Mouse (Mus musculus) adipose tissue, adult 10 weeks (tissue): ENCODE data around the gene Gm21958. TPM values are rescaled to one million over a fixed set of nuclear protein-coding genes. Genes with fewer than 3 reads are reported as not detected.

ENCODE experiments used
- polyA plus RNA-seq: library from polyadenylated mRNA; stranded (reverse); fragments of 350-450 nt; fragmentation: Illumina TruSeq; extraction: RNeasy Lipid Tissue Mini Kit (QIAGEN cat#74804); gene quantifications from one replicate; pipeline ENCODE4 v1.2.3, GENCODE M21; 2014; ENCODE audit warnings: low read depth, low replicate concordance

The Gm21958 gene
- not detected for polyA plus RNA-seq

GRCm38 (mm10) chr3:54714253-54714652 lies at the start of gene Gm21958:
TSS of gene Gm21958 (minus strand) at chr3:54714353.

GRCm38 (mm10) chr3:54755145-54756041 lies 41.2 kb upstream of the Gm21958 start, which contains the start of gene Smad9:
TSS of gene Smad9 (plus strand) at chr3:54755582.

GRCm38 (mm10) chr3:54735247-54736046 lies 21.3 kb upstream of the Gm21958 start, which contains the start of the genes Exosc8 and Alg5:
TSS of gene Exosc8 (minus strand) at chr3:54735393.
TSS of gene Alg5 (plus strand) at chr3:54735539.

GRCm38 (mm10) chr3:54692202-54693055 lies 21.7 kb downstream of the Gm21958 start, which contains the start of gene Supt20:
TSS of gene Supt20 (plus strand) at chr3:54692807.

Other genes starting within 250 kb of the Gm21958 start
- gene Supt20, start 21.5 kb downstream of the Gm21958 start, polyA plus RNA-seq: 61.5 TPM
- 24.2 TPM for gene Exosc8, start 21.0 kb upstream of the Gm21958 start, polyA plus RNA-seq
- gene Alg5, start 21.2 kb upstream of the Gm21958 start, polyA plus RNA-seq: 39.5 TPM
- 0.72 TPM for gene Smad9, start 41.2 kb upstream of the Gm21958 start, polyA plus RNA-seq
- 22.5 TPM for gene Rfxap, start 93.4 kb upstream of the Gm21958 start, polyA plus RNA-seq
- not detected for gene Sertm1, start 201.5 kb upstream of the Gm21958 start, polyA plus RNA-seq